Mouse (Mus musculus): ENCODE measurements around the gene Dgcr2. TPM values are rescaled to one million over a fixed set of nuclear protein-coding genes. Genes with fewer than 3 reads are reported as not detected.

Gene Dgcr2
- polyA plus RNA-seq, 2 experiments: 14.2 to 15.5 TPM

DNA sequence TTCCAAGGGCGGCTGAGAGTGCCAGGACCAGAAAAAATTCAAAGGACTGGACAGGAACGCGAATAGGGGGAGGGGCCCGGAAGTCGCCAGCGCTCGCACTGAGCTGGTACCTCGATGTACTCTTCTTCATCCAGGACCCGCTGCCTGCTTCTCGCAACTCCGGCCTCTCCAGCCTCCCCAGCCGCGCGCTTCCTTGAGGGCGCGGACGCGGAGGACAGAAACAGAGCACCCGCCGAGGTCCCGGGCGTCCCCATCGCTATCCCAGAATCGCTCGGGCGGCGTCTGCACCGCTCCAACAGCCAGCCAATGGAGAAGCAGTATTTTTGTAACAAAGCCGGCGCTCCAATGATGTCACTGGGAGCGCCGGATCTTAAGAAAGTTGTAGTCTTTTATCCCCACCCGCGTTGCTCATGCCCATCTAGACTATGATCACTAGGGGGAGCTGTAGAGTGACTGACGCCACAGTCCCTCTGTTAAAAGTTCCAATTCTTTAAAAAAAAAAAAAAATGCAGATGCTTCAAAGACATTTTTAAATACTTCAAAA, 12.8 kb upstream of the Dgcr2 start, which contains the start of gene Ess2:
Ess2 (minus strand) TSS at position 297 of the 544 bp plus-strand sequence.
- H3K4me2 ChIP-seq (ENCODE audit: low read depth): peak within 1 kb of the TSS; percentile 93
- peak; percentile 80 for TF ChIP-seq CTCF (IDR thresholded peaks at IDR 0.05; ENCODE audit: low read depth)
- TF ChIP-seq EP300 (IDR thresholded peaks at IDR 0.05; ENCODE audit: low read depth): 0 out of 2 replicates have a peak, but pooled peaks have one; percentile 9
- no peaks in the 10 kb centered on the region for H3K9me3 ChIP-seq (ENCODE audit: control insufficient read depth, low read length)
- H3K4me3 ChIP-seq (ENCODE audit: insufficient read depth in 1 of 2, low read depth in 2 of 2, low read length in 2 of 2): peak within 1 kb of the TSS; percentile 74
- no peak within 1 kb of the TSS for H3K27ac ChIP-seq
- WGBS (ENCODE audit: insufficient replicate concordance): 0% methylated on average over 35 of the region's 35 CpGs
- ATAC-seq (ENCODE audit: insufficient read depth): peak; percentile 93
- H3K4me1 ChIP-seq (replicated peaks; ENCODE audit: control insufficient read depth in 2 of 2, insufficient read depth in 2 of 2, low read length in 1 of 2): peaks cover 3 to 9% of the 10 kb centered on the region in 2 experiments; a peak in 2 of 4 replicates
- H3K9ac ChIP-seq (replicated peaks): peak within 1 kb of the TSS; percentile 71
- peaks cover 44% of the 10 kb centered on the region for H3K27me3 ChIP-seq (ENCODE audit: control insufficient read depth, insufficient read depth, low read length)
- DNase-seq (ENCODE audit: low read depth in 3 of 3, low spot score in 3 of 3): peak; percentile 93 to 95 (median 94)
- peaks cover 12% of the 10 kb centered on the region for H3K36me3 ChIP-seq (replicated peaks; ENCODE audit: control insufficient read depth, insufficient read depth, low read depth)

DNA sequence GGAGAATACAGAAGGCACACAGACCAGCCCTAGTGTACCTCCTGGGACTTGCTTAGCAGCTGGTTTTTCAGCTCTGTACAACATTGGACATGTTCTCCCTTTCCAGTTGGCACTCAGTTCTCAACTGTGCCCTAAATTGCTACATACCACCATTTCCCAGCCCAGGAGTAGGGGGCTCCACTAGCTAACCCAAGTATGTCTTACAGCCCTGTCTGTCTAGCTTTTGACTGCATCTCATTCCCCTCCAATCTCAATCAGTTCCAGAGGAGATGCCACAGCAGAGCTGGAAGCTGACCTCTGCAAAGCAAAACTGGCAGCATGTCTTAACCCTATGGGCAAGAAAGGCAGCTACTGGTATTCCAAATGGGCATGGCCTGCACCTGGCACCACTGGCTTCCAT, 2.3 kb downstream of the Dgcr2 start:
- H3K27me3 ChIP-seq (ENCODE audit: control insufficient read depth, insufficient read depth, low read length): no peaks in the 10 kb centered on the region
- H3K36me3 ChIP-seq (replicated peaks; ENCODE audit: control insufficient read depth, insufficient read depth, low read depth): no peaks in the 10 kb centered on the region
- DNase-seq (ENCODE audit: low read depth in 3 of 3, low spot score in 3 of 3) (no peak), ATAC-seq (ENCODE audit: insufficient read depth) (no peak)
- H3K4me2 ChIP-seq (ENCODE audit: low read depth): no peak overlapping the region
- no peak overlapping the region for H3K27ac ChIP-seq
- no peak overlapping the region for H3K4me3 ChIP-seq (ENCODE audit: insufficient read depth in 1 of 2, low read depth in 2 of 2, low read length in 2 of 2)
- no peak overlapping the region for H3K9ac ChIP-seq (replicated peaks)
- H3K4me1 ChIP-seq (replicated peaks; ENCODE audit: control insufficient read depth in 2 of 2, insufficient read depth in 2 of 2, low read length in 1 of 2): peaks cover 0 to 6% of the 10 kb centered on the region in 2 experiments; a peak in 2 of 4 replicates
- TF ChIP-seq EP300 (IDR thresholded peaks at IDR 0.05; ENCODE audit: low read depth) (no peak), CTCF (IDR thresholded peaks at IDR 0.05; ENCODE audit: low read depth) (no peak)
- no peaks in the 10 kb centered on the region for H3K9me3 ChIP-seq (ENCODE audit: control insufficient read depth, low read length)

- no peak within 1 kb of the TSS for H3K9ac ChIP-seq (replicated peaks)
- ATAC-seq (ENCODE audit: insufficient read depth) (no peak), DNase-seq (ENCODE audit: low read depth in 3 of 3, low spot score in 3 of 3) (no peak)
- TF ChIP-seq CTCF (IDR thresholded peaks at IDR 0.05; ENCODE audit: low read depth): no peak
- TF ChIP-seq EP300 (IDR thresholded peaks at IDR 0.05; ENCODE audit: low read depth): no peak
- H3K4me3 ChIP-seq (ENCODE audit: insufficient read depth in 1 of 2, low read depth in 2 of 2, low read length in 2 of 2): no peak within 1 kb of the TSS
- 65% methylated on average over 2 of the region's 2 CpGs for WGBS (ENCODE audit: insufficient replicate concordance)
- peaks cover 7 to 18% of the 10 kb centered on the region in 2 experiments for H3K4me1 ChIP-seq (replicated peaks; ENCODE audit: control insufficient read depth in 2 of 2, insufficient read depth in 2 of 2, low read length in 1 of 2)
- H3K27me3 ChIP-seq (ENCODE audit: control insufficient read depth, insufficient read depth, low read length): no peaks in the 10 kb centered on the region
- H3K36me3 ChIP-seq (replicated peaks; ENCODE audit: control insufficient read depth, insufficient read depth, low read depth): no peaks in the 10 kb centered on the region
- no peak within 1 kb of the TSS for H3K4me2 ChIP-seq (ENCODE audit: low read depth)
- H3K9me3 ChIP-seq (ENCODE audit: control insufficient read depth, low read length): no peaks in the 10 kb centered on the region
- H3K27ac ChIP-seq: no peak within 1 kb of the TSS
Measured at GRCm38 (mm10) chr16:17893923-17894322, 4.4 kb downstream of the Dgcr2 start, which contains the start of gene Tssk1. TSS of gene Tssk1 (plus strand) at chr16:17894223.

DNA sequence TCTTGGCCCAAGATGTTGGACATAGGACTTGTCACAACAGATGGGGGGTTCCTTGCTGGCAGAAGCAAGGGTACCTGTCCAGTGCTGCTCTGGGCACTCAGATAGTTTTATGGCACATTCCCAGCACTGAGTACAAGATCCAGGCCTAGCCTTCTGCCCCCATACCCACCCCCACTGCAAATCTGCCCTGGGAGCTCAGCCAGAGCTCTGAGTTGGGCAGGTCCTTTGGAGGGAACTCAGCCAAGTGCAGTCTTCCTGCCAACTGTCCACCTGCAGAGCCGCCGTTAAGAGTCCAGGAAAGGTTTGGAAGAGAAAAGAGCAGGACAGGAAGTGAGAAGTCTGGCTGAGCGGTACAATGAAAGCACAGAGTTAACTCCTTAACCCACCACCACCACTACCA, 5.8 kb downstream of the Dgcr2 start:
- H3K9ac ChIP-seq (replicated peaks): no peak overlapping the region
- ATAC-seq (ENCODE audit: insufficient read depth) (no peak), DNase-seq (ENCODE audit: low read depth in 3 of 3, low spot score in 3 of 3) (no peak)
- no peak overlapping the region for H3K4me2 ChIP-seq (ENCODE audit: low read depth)
- no peaks in the 10 kb centered on the region for H3K9me3 ChIP-seq (ENCODE audit: control insufficient read depth, low read length)
- H3K27ac ChIP-seq: no peak overlapping the region
- H3K36me3 ChIP-seq (replicated peaks; ENCODE audit: control insufficient read depth, insufficient read depth, low read depth): no peaks in the 10 kb centered on the region
- H3K4me1 ChIP-seq (replicated peaks; ENCODE audit: control insufficient read depth in 2 of 2, insufficient read depth in 2 of 2, low read length in 1 of 2): peaks cover 7 to 18% of the 10 kb centered on the region in 2 experiments
- H3K4me3 ChIP-seq (ENCODE audit: insufficient read depth in 1 of 2, low read depth in 2 of 2, low read length in 2 of 2): no peak overlapping the region
- no peak for TF ChIP-seq CTCF (IDR thresholded peaks at IDR 0.05; ENCODE audit: low read depth)
- no peak for TF ChIP-seq EP300 (IDR thresholded peaks at IDR 0.05; ENCODE audit: low read depth)
- 48% methylated on average over 3 of the region's 3 CpGs for WGBS (ENCODE audit: insufficient replicate concordance)
- H3K27me3 ChIP-seq (ENCODE audit: control insufficient read depth, insufficient read depth, low read length): no peaks in the 10 kb centered on the region

- TF ChIP-seq CTCF (IDR thresholded peaks at IDR 0.05; ENCODE audit: low read depth): no peak
- TF ChIP-seq EP300 (IDR thresholded peaks at IDR 0.05; ENCODE audit: low read depth): no peak
- H3K36me3 ChIP-seq (replicated peaks; ENCODE audit: control insufficient read depth, insufficient read depth, low read depth): no peaks in the 10 kb centered on the region
- DNase-seq (ENCODE audit: low read depth in 3 of 3, low spot score in 3 of 3): peak; percentile 95 to 96 (median 95)
- ATAC-seq (ENCODE audit: insufficient read depth): peak; percentile 96
- H3K4me3 ChIP-seq (ENCODE audit: insufficient read depth in 1 of 2, low read depth in 2 of 2, low read length in 2 of 2): peak within 1 kb of the TSS; percentile 86 to 100
- under 1% methylated on average over 38 of the region's 38 CpGs for WGBS (ENCODE audit: insufficient replicate concordance)
- no peaks in the 10 kb centered on the region for H3K9me3 ChIP-seq (ENCODE audit: control insufficient read depth, low read length)
- H3K4me1 ChIP-seq (replicated peaks; ENCODE audit: control insufficient read depth in 2 of 2, insufficient read depth in 2 of 2, low read length in 1 of 2): peaks cover 7 to 18% of the 10 kb centered on the region in 2 experiments
- peak within 1 kb of the TSS; percentile 97 for H3K9ac ChIP-seq (replicated peaks)
- peak within 1 kb of the TSS; percentile 90 for H3K4me2 ChIP-seq (ENCODE audit: low read depth)
- no peaks in the 10 kb centered on the region for H3K27me3 ChIP-seq (ENCODE audit: control insufficient read depth, insufficient read depth, low read length)
- peak within 1 kb of the TSS; percentile 81 for H3K27ac ChIP-seq
Measured at GRCm38 (mm10) chr16:17891567-17891959, 6.8 kb downstream of the Dgcr2 start, which contains the start of gene Gm20518. TSS of gene Gm20518 (minus strand) at chr16:17891671.
